Comparison of ENCODE assay signal across 11 mouse cellular contexts in the genomic region with DNA sequence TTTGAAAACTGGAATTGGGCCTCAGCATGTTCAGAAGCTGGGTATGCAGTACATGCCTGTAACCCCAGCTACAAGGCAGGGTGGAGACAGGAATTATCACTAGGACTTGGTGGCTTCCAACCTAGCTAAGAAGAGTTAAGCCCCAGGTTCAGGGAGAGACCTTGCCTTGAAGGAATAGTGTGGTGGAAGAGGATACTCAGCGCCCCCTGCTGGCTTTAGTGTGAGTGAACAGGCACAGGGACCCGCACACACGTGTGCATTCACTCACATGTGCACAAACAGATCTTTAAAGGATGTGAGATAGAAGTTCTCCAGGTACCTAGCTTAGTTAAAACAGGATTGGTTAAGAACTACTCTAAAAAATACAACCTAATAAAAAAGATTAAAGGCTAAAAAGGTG. TPM values are rescaled to one million over a fixed set of nuclear protein-coding genes. Genes with fewer than 3 reads are reported as not detected.
DNase-seq lines count a peak whose midpoint lies in the region; ATAC-seq and TF ChIP-seq lines count a peak whose summit lies in the region.
"Had no signal": no experiment of that assay in that cellular context is flagged by ENCODE, and none has a peak within 500 bp of the region (broad histone marks: within the 10 kb centered on the region; RNA-seq: fewer than 3 reads in every experiment).

No protein-coding gene starts in this region.

- H3K27me3 ChIP-seq in kidney, adult 2 months (replicated peaks; ENCODE audit: control insufficient read depth, insufficient read depth, low read length), result no peaks in the 10 kb centered on the region
- no peaks in the 10 kb centered on the region for H3K27me3 ChIP-seq in midbrain, embryonic 10.5 days (ENCODE audit: low read depth, poor library complexity, severe bottlenecking)

- no peaks in the 10 kb centered on the region; the same call in 1 of the 2 replicates for H3K36me3 ChIP-seq in kidney, adult 2 months (ENCODE audit: control insufficient read depth, insufficient read depth, low read length)
- peaks cover 68% of the 10 kb centered on the region for H3K36me3 ChIP-seq in midbrain, embryonic 10.5 days

- peaks cover 6% of the 10 kb centered on the region; the same call in 1 of the 2 replicates for H3K4me1 ChIP-seq in kidney, adult 2 months (ENCODE audit: control insufficient read depth, insufficient read depth, low read length)
- H3K4me1 ChIP-seq in midbrain, embryonic 10.5 days, result peaks cover 13% of the 10 kb centered on the region

- peak; percentile 65 for ATAC-seq in granulocyte monocyte progenitor cell, adult 5-6 weeks (replicated peaks; ENCODE audit: poor library complexity, severe bottlenecking)
- no peak for ATAC-seq in frontal cortex, adult (ENCODE audit: low TSS enrichment)

- no peak for DNase-seq in kidney, adult 2 months
- DNase-seq in kidney, adult 18-20 months, result no peak
- peak; percentile 51 for DNase-seq in A20 (ENCODE audit: low read depth, low spot score)
- peak; percentile 37 for DNase-seq in NIH3T3 (ENCODE audit: low read depth)
- no peak for DNase-seq in ovary, postnatal 36 days (ENCODE audit: low spot score)
- DNase-seq in midbrain, embryonic 10.5 days (ENCODE audit: low spot score), result no peak
- DNase-seq: adrenal gland, adult 2 months had no signal

- no peaks in the 10 kb centered on the region for H3K9me3 ChIP-seq in midbrain, embryonic 10.5 days (replicated peaks)
- H3K9me3 ChIP-seq: forebrain, embryonic 10.5 days had no signal

- H3K4me3 ChIP-seq in kidney, adult 2 months (ENCODE audit: insufficient read depth, low read depth, low read length), result no peak overlapping the region
- H3K4me3 ChIP-seq in midbrain, embryonic 10.5 days, result no peak overlapping the region
- H3K4me3 ChIP-seq: forebrain, embryonic 10.5 days had no signal

- 77% methylated on average over 3 of the region's 3 CpGs for WGBS in kidney, adult 2 months
- WGBS in midbrain, embryonic 10.5 days, result 70% methylated on average over 3 of the region's 3 CpGs

- H3K27ac ChIP-seq in kidney, adult 2 months (ENCODE audit: insufficient read depth, low read depth, low read length), result no peak overlapping the region
- H3K27ac ChIP-seq in midbrain, embryonic 10.5 days (replicated peaks), result no peak overlapping the region
- H3K27ac ChIP-seq: forebrain, embryonic 10.5 days; macrophage had no signal

- TF ChIP-seq CTCF in kidney, adult 2 months (conservative IDR thresholded peaks at IDR 0.05; ENCODE audit: insufficient read depth, insufficient read length, low read depth, low read length), result peak; percentile 42

- TF ChIP-seq POLR2A in kidney, adult 2 months (IDR thresholded peaks at IDR 0.05; ENCODE audit: low read depth, low read length), result no peak

RNA-seq across cellular contexts. Expression of a gene that starts 5.8 kb away (rescaled TPM):
- 14.1 and 14.6 TPM in 2 replicates for polyA plus RNA-seq in kidney, adult 2 months (2012; rRNA removed)
- total RNA-seq in granulocyte monocyte progenitor cell, adult 5-6 weeks (2014; fragmentation: Nextera tagmentation), result 29.4 and 36.9 TPM in 2 replicates
- total RNA-seq in granulocyte monocyte progenitor cell, adult 5-6 weeks (2017), result 27.9 and 30.1 TPM in 2 replicates
- 62.8 and 63.6 TPM in 2 replicates for polyA plus RNA-seq in midbrain, embryonic 10.5 days (2016; fragmentation: Nextera tagmentation; extraction: Ambion mirVana)

RNA-seq across cellular contexts. Expression of a gene that starts 5.9 kb away (rescaled TPM):
- polyA plus RNA-seq in kidney, adult 2 months (2012; rRNA removed), result 17.6 and 18.8 TPM in 2 replicates
- total RNA-seq in granulocyte monocyte progenitor cell, adult 5-6 weeks (2014; fragmentation: Nextera tagmentation), result 74.1 and 79.0 TPM in 2 replicates
- 104 and 131 TPM in 2 replicates for total RNA-seq in granulocyte monocyte progenitor cell, adult 5-6 weeks (2017)
- polyA plus RNA-seq in midbrain, embryonic 10.5 days (2016; fragmentation: Nextera tagmentation; extraction: Ambion mirVana), result 127 and 133 TPM in 2 replicates

RNA-seq across cellular contexts. Expression of a gene that starts 51.8 kb away (rescaled TPM):
- 16.0 and 26.5 TPM in 2 replicates for polyA plus RNA-seq in kidney, adult 2 months (2012; rRNA removed)
- 11.6 and 47.5 TPM in 2 replicates for total RNA-seq in granulocyte monocyte progenitor cell, adult 5-6 weeks (2014; fragmentation: Nextera tagmentation)
- 18.0 and 32.9 TPM in 2 replicates for total RNA-seq in granulocyte monocyte progenitor cell, adult 5-6 weeks (2017)
- 20.9 and 21.7 TPM in 2 replicates for polyA plus RNA-seq in midbrain, embryonic 10.5 days (2016; fragmentation: Nextera tagmentation; extraction: Ambion mirVana)

Comparison
In these comparisons a context has a peak if more than half of its experiments do, and no peak if none do; other contexts are left out.
1. DNase-seq: peak in A20 (single experiment) and NIH3T3 (single experiment); none in kidney, adult 2 months (single experiment), kidney, adult 18-20 months (single experiment), ovary, postnatal 36 days (single experiment) and midbrain, embryonic 10.5 days (single experiment).